Mouse (Mus musculus) MN1 (cell line): ENCODE data around the gene Rcc1.
"Not testable (repeated sequence)": the region's sequence is repeated elsewhere in the genome, so short reads cannot be mapped to it uniquely, and the experiment has no call there.

Experiments used
- DNase-seq: peaks from one replicate; pipeline ENCODE4 v3.0.0-alpha.2; 2016; ENCODE audit warnings: low spot score

The Rcc1 gene

GRCm38 (mm10) chr4:132311801-132312200 is 41.6 kb downstream of the Rcc1 start:
- DNase-seq: no peak

- DNase-seq: no peak
Measured at GRCm38 (mm10) chr4:132311209-132311608, 42.2 kb downstream of the Rcc1 start.

GRCm38 (mm10) chr4:132309849-132310472 is 43.4 kb downstream of the Rcc1 start:
- peak; percentile 45 for DNase-seq

GRCm38 (mm10) chr4:132309140-132309848 is 44.1 kb downstream of the Rcc1 start:
- peak; percentile 43 for DNase-seq

GRCm38 (mm10) chr4:132308437-132309139 is 44.8 kb downstream of the Rcc1 start:
- DNase-seq: peak; percentile 90

GRCm38 (mm10) chr4:132306004-132306403 is 47.4 kb downstream of the Rcc1 start:
- no peak for DNase-seq

- DNase-seq: no peak
Measured at GRCm38 (mm10) chr4:132305276-132305675, 48.1 kb downstream of the Rcc1 start.

GRCm38 (mm10) chr4:132303484-132303883 is 49.9 kb downstream of the Rcc1 start:
- not testable (repeated sequence) for DNase-seq

GRCm38 (mm10) chr4:132302939-132303479 is 50.4 kb downstream of the Rcc1 start, which contains the start of gene Rab42:
Gene Rab42, minus strand, starts transcription at chr4:132303385.
- DNase-seq: no peak

- no peak for DNase-seq
Measured at GRCm38 (mm10) chr4:132301965-132302938, 51.2 kb downstream of the Rcc1 start.

GRCm38 (mm10) chr4:132301486-132301885 is 51.9 kb downstream of the Rcc1 start:
- no peak for DNase-seq

- no peak for DNase-seq
Measured at GRCm38 (mm10) chr4:132299849-132300248, 53.6 kb downstream of the Rcc1 start.

- peak; percentile 34 for DNase-seq
Measured at GRCm38 (mm10) chr4:132295696-132296390, 57.6 kb downstream of the Rcc1 start.

GRCm38 (mm10) chr4:132293682-132294240 is 59.6 kb downstream of the Rcc1 start:
- DNase-seq: no peak

GRCm38 (mm10) chr4:132292988-132293387 is 60.4 kb downstream of the Rcc1 start:
- peak; percentile 56 for DNase-seq

- no peak for DNase-seq
Measured at GRCm38 (mm10) chr4:132291624-132292335, 61.6 kb downstream of the Rcc1 start.

- DNase-seq: no peak
Measured at GRCm38 (mm10) chr4:132291056-132291455, 62.3 kb downstream of the Rcc1 start.

GRCm38 (mm10) chr4:132288840-132289239 is 64.6 kb downstream of the Rcc1 start:
- DNase-seq: peak; percentile 48
